Mouse (Mus musculus) stomach, postnatal 0 days (tissue): ENCODE results near the gene Rad51c.

Source experiments
- CTCF ChIP-seq: IDR thresholded peaks from 2 replicates; pipeline ENCODE4 v1.5.1; 2016; ENCODE audit warnings: antibody characterized with exemption, low read depth, mild to moderate bottlenecking, moderate library complexity
- EP300 ChIP-seq: optimal IDR thresholded peaks from 2 replicates; pipeline ENCODE3; 2016; ENCODE audit warnings: antibody characterized with exemption

GRCm38 (mm10) chr11:87432447-87432846, 27.7 kb upstream of the Rad51c start:
- TF ChIP-seq CTCF (no peak), EP300 (no peak)
